Mouse (Mus musculus): ENCODE results near the gene Rbms3. TPM values are rescaled to one million over a fixed set of nuclear protein-coding genes. Genes with fewer than 3 reads are reported as not detected.

The Rbms3 gene
- polyA plus RNA-seq, 1 experiment from 2014 or later = 41.2 TPM

DNA sequence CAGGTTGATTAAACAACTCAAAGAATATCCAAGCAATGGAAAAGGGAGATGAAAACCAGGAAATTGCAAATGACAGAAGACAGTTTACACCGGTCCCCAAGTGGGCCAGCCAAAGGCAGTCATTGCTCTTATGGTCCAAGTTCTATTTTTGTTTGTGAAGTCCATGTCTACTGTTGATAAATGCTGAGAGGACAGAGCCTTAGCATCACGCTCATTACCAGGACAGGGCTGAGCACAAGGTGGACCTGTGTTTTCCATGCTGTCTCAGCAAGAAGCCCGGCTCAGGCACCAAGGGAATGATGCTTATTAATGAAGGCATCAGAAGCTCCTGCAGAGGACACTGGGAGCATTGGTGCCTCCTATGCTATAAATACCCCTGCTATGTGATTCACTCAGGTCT is 618.9 kb downstream of the Rbms3 start:
- Histone ChIP-seq H3K4me1 (ENCODE audit: control insufficient read depth, insufficient read depth, low read length) (no peaks in the 10 kb centered on the region), H3K4me2 (no peak overlapping the region), H3K9ac (ENCODE audit: low read depth, low read length) (no peak overlapping the region), H3K36me3 (ENCODE audit: control insufficient read depth, insufficient read depth, low read length) (no peaks in the 10 kb centered on the region), H3K27me3 (ENCODE audit: control insufficient read depth, insufficient read depth, low read length) (no peaks in the 10 kb centered on the region), H3K9me3 (replicated peaks; ENCODE audit: control insufficient read depth, low read length) (no peaks in the 10 kb centered on the region), H3K27ac (ENCODE audit: low read depth, low read length) (no peak overlapping the region), H3K4me3 (ENCODE audit: low read depth, low read length) (no peak overlapping the region)
- 83% methylated on average over 3 of the region's 3 CpGs for WGBS (ENCODE audit: insufficient replicate concordance)
- no peak for ATAC-seq (replicated peaks; ENCODE audit: insufficient number of reproducible peaks, low FRiP score, low TSS enrichment)

DNA sequence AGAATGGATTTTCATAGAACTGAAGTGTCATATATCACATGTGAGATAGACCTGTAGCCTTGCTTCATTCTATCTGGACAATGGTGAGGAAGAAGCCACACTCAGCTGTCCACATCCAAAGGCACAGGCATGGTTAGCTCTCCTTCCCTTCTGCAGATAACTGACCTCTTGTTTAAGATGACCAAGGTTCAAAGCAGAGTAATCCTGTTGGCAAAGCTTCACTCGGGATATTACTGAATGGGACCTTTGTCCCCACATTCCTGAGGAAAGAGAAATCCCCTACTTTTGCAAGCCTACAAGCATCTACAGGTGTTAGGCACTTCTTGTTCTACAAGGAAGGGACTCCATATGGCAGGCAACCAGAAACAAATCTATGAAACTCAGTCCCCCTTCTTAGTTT is 621.5 kb downstream of the Rbms3 start:
- 74% methylated on average over 1 of the region's 1 CpGs for WGBS (ENCODE audit: insufficient replicate concordance)
- no peak for ATAC-seq (replicated peaks; ENCODE audit: insufficient number of reproducible peaks, low FRiP score, low TSS enrichment)
- no peaks in the 10 kb centered on the region for H3K36me3 ChIP-seq (ENCODE audit: control insufficient read depth, insufficient read depth, low read length)

DNA sequence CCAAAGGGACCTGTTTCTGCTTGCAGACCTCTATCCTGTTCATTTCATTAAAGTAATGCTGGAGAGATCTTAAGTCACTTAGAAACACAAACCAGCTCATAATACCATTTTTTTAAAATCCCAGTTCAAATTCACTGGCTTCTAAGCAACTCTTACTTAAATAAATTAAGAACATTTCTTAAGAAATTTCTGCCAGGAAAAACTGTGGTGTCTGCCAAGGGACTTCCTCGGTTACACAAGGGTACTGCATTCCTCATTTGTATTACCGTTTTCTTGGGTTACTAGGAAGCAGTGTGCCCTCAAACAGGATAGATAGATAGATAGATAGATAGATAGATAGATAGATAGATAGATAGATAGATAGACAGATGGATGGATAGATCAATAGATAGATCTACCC is 627.6 kb downstream of the Rbms3 start:
- Histone ChIP-seq H3K4me3 (ENCODE audit: low read depth, low read length) (no peak overlapping the region), H3K9ac (ENCODE audit: low read depth, low read length) (no peak overlapping the region), H3K4me2 (no peak overlapping the region), H3K9me3 (replicated peaks; ENCODE audit: control insufficient read depth, low read length) (no peaks in the 10 kb centered on the region), H3K4me1 (ENCODE audit: control insufficient read depth, insufficient read depth, low read length) (no peaks in the 10 kb centered on the region), H3K27me3 (ENCODE audit: control insufficient read depth, insufficient read depth, low read length) (no peaks in the 10 kb centered on the region), H3K36me3 (ENCODE audit: control insufficient read depth, insufficient read depth, low read length) (no peaks in the 10 kb centered on the region), H3K27ac (ENCODE audit: low read depth, low read length) (no peak overlapping the region)
- 81% methylated on average over 2 of the region's 2 CpGs for WGBS (ENCODE audit: insufficient replicate concordance)
- no peak for ATAC-seq (replicated peaks; ENCODE audit: insufficient number of reproducible peaks, low FRiP score, low TSS enrichment)

More for the DNA sequence above, 621.5 kb downstream of the Rbms3 start:
- H3K27ac ChIP-seq (ENCODE audit: low read depth, low read length) = no peak overlapping the region
- no peaks in the 10 kb centered on the region for H3K4me1 ChIP-seq (ENCODE audit: control insufficient read depth, insufficient read depth, low read length)
- no peak overlapping the region for H3K9ac ChIP-seq (ENCODE audit: low read depth, low read length)
- H3K4me3 ChIP-seq (ENCODE audit: low read depth, low read length) = no peak overlapping the region
- no peak overlapping the region for H3K4me2 ChIP-seq
- no peaks in the 10 kb centered on the region for H3K9me3 ChIP-seq (replicated peaks; ENCODE audit: control insufficient read depth, low read length)
- H3K27me3 ChIP-seq (ENCODE audit: control insufficient read depth, insufficient read depth, low read length) = no peaks in the 10 kb centered on the region

DNA sequence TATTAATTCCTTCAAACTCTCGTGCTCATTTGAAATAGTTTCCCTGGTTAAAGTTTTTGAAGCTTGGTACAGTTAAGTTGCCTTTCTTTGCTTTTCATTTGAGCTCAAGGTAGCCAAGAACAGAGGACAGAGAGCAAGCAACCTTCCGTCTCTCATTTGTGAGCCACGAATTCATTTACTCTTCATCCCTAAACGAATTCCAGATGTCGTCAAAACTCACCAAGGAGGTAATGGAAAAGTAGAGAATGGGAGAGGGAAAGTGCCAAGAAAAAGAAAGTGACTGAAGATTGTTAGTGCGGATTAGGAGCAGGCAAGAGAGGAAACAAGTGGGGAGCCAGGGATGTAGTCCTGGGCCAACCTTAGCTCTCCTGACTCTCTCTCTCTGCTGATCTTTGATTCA is 630.5 kb downstream of the Rbms3 start:
- Histone ChIP-seq H3K27me3 (ENCODE audit: control insufficient read depth, insufficient read depth, low read length) (no peaks in the 10 kb centered on the region), H3K27ac (ENCODE audit: low read depth, low read length) (no peak overlapping the region)

DNA sequence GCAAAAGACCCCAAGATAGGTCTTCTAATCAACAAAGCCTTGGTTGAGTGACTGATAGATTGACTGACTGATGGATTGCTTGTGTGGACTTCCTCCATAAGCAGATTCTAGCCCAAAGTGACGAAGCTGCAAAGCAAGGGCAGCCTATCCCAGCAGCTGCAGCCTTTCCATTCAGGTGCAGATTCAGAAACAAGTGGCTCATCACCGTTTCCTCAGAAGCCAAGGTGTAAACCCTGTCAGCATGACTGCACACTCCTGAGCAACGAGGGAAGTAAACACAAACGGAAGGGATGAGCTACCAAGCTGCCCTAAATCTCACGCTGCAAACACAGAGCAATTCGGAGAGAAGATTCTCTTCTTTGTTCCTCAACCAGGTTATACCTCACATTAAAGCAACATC is 639.4 kb downstream of the Rbms3 start:
- Histone ChIP-seq H3K9ac (ENCODE audit: low read depth, low read length) (no peak overlapping the region), H3K27me3 (ENCODE audit: control insufficient read depth, insufficient read depth, low read length) (no peaks in the 10 kb centered on the region), H3K36me3 (ENCODE audit: control insufficient read depth, insufficient read depth, low read length) (no peaks in the 10 kb centered on the region), H3K4me1 (ENCODE audit: control insufficient read depth, insufficient read depth, low read length) (no peaks in the 10 kb centered on the region), H3K4me2 (no peak overlapping the region), H3K4me3 (ENCODE audit: low read depth, low read length) (no peak overlapping the region), H3K27ac (ENCODE audit: low read depth, low read length) (no peak overlapping the region), H3K9me3 (replicated peaks; ENCODE audit: control insufficient read depth, low read length) (no peaks in the 10 kb centered on the region)
- WGBS (ENCODE audit: insufficient replicate concordance) = 81% methylated on average over 6 of the region's 6 CpGs
- no peak for ATAC-seq (replicated peaks; ENCODE audit: insufficient number of reproducible peaks, low FRiP score, low TSS enrichment)

More for the DNA sequence above, 630.5 kb downstream of the Rbms3 start:
- Histone ChIP-seq H3K4me3 (ENCODE audit: low read depth, low read length) (no peak overlapping the region), H3K9ac (ENCODE audit: low read depth, low read length) (no peak overlapping the region), H3K4me1 (ENCODE audit: control insufficient read depth, insufficient read depth, low read length) (no peaks in the 10 kb centered on the region), H3K9me3 (replicated peaks; ENCODE audit: control insufficient read depth, low read length) (no peaks in the 10 kb centered on the region), H3K4me2 (no peak overlapping the region), H3K36me3 (ENCODE audit: control insufficient read depth, insufficient read depth, low read length) (no peaks in the 10 kb centered on the region)
- 67% methylated on average over 6 of the region's 6 CpGs for WGBS (ENCODE audit: insufficient replicate concordance)
- ATAC-seq (replicated peaks; ENCODE audit: insufficient number of reproducible peaks, low FRiP score, low TSS enrichment) = no peak

DNA sequence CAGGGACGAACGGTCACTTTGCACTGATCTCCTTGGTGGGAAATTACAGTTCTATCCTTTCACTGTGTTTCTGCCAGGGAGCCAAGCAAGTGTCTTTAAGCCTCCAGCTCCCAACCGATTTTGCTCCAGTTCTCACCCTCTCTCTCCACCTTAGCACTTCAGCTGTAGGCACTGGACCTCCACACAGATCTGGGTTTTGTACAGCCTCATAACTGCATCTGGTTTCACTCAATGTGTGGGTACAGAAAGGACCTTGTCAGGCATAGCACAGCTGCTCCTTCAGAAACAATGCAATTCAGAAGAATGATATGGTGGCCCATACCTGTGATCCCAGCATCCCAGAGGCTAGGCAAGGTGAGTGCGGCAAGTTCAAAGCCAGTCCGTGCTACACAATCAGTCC is 648.9 kb downstream of the Rbms3 start:
- H3K9me3 ChIP-seq (replicated peaks; ENCODE audit: control insufficient read depth, low read length) = no peaks in the 10 kb centered on the region
- no peaks in the 10 kb centered on the region for H3K27me3 ChIP-seq (ENCODE audit: control insufficient read depth, insufficient read depth, low read length)
- H3K27ac ChIP-seq (ENCODE audit: low read depth, low read length) = no peak overlapping the region
- H3K9ac ChIP-seq (ENCODE audit: low read depth, low read length) = no peak overlapping the region
- no peaks in the 10 kb centered on the region for H3K36me3 ChIP-seq (ENCODE audit: control insufficient read depth, insufficient read depth, low read length)
- H3K4me2 ChIP-seq = no peak overlapping the region
- H3K4me1 ChIP-seq (ENCODE audit: control insufficient read depth, insufficient read depth, low read length) = no peaks in the 10 kb centered on the region
- no peak overlapping the region for H3K4me3 ChIP-seq (ENCODE audit: low read depth, low read length)
- ATAC-seq (replicated peaks; ENCODE audit: insufficient number of reproducible peaks, low FRiP score, low TSS enrichment) = no peak
- 64% methylated on average over 5 of the region's 5 CpGs for WGBS (ENCODE audit: insufficient replicate concordance)

DNA sequence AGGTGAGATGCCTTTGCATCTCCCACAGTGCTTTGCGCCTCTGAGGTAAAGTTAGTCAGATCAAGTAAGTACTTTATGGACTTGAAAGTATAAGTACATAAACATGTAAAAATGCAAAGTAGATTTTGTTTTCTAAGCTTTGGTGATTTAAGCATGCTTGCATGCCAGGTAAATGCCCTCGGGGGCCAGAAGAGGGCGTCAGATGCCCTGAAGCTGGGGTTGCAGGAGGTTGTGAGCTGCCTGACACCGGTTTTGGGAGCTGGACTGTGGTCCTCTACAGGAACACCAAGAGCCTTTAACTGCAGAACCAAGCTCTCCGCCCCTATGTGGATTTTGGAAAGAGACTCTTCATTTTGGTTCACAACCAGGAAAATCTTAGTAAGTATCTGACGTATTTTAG is 652.3 kb downstream of the Rbms3 start:
- Histone ChIP-seq H3K27ac (ENCODE audit: low read depth, low read length) (no peak overlapping the region), H3K4me2 (no peak overlapping the region), H3K4me3 (ENCODE audit: low read depth, low read length) (no peak overlapping the region), H3K9me3 (replicated peaks; ENCODE audit: control insufficient read depth, low read length) (no peaks in the 10 kb centered on the region), H3K9ac (ENCODE audit: low read depth, low read length) (no peak overlapping the region), H3K4me1 (ENCODE audit: control insufficient read depth, insufficient read depth, low read length) (no peaks in the 10 kb centered on the region), H3K27me3 (ENCODE audit: control insufficient read depth, insufficient read depth, low read length) (no peaks in the 10 kb centered on the region), H3K36me3 (ENCODE audit: control insufficient read depth, insufficient read depth, low read length) (no peaks in the 10 kb centered on the region)
- no peak for ATAC-seq (replicated peaks; ENCODE audit: insufficient number of reproducible peaks, low FRiP score, low TSS enrichment)
- WGBS (ENCODE audit: insufficient replicate concordance) = 82% methylated on average over 6 of the region's 6 CpGs

DNA sequence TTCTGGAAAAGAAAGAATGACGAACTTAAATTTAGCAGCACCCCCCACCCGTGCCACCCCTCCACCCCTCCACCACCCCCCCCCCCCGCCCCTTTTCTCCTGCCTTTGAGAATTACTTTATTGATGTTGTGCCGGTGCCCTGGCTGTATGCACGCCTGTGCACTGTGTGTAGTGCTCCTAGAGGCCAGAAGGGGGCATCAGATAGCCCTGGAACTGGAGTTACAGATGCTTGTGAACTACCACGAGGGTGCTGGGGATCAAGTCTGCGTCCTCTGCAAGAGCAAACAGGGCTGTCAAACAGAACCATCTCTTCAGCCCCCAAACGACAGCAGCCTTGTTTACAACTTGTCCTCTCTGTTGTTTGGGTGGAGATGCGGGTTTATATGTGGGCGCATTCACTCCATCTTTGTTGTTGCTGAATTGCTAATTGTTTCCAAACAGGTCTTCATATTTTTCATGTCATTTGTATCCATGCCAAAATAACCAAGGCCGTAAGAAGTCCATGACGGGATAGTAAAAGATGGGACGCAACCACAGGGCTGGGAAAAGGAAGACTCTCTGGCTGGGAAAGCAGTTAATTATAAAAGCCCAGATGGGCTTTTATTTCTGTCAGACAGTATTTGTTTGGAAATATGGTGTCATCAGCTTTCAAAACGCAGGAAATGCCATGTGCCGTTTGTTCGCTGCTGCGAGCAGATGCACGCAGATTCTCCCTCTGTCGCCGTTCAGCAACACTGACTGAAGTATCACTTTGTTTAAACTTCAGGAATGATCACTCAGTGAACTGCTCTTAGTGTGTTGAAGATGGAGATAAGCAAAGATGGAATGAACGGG is 652.9 kb downstream of the Rbms3 start:
- Histone ChIP-seq H3K4me3 (ENCODE audit: low read depth, low read length) (no peak overlapping the region), H3K27ac (ENCODE audit: low read depth, low read length) (no peak overlapping the region), H3K27me3 (ENCODE audit: control insufficient read depth, insufficient read depth, low read length) (no peaks in the 10 kb centered on the region), H3K36me3 (ENCODE audit: control insufficient read depth, insufficient read depth, low read length) (no peaks in the 10 kb centered on the region), H3K9ac (ENCODE audit: low read depth, low read length) (no peak overlapping the region), H3K4me2 (no peak overlapping the region), H3K4me1 (ENCODE audit: control insufficient read depth, insufficient read depth, low read length) (no peaks in the 10 kb centered on the region), H3K9me3 (replicated peaks; ENCODE audit: control insufficient read depth, low read length) (no peaks in the 10 kb centered on the region)
- no peak for ATAC-seq (replicated peaks; ENCODE audit: insufficient number of reproducible peaks, low FRiP score, low TSS enrichment)
- 86% methylated on average over 20 of the region's 21 CpGs for WGBS (ENCODE audit: insufficient replicate concordance)

DNA sequence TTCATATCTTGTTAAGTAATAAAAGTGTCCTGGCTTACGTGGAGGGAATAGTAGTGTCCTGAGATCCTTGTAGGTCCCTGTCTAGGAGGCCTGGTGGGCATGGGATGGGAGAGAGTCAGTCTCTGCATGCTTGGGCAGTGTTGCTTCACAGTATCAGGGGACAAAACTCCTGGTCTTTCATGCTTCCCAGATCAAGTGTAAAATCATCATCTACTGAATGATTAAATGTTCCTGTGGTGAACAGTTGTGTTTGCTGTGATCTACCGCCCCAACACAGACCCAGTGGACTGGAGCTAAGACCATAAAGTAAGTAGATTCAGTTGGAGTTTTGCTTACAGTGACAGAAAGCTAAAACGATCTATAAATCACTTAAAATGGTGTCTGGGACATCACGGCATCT is 654.4 kb downstream of the Rbms3 start:
- H3K4me1 ChIP-seq (ENCODE audit: control insufficient read depth, insufficient read depth, low read length) = no peaks in the 10 kb centered on the region
- H3K4me2 ChIP-seq = no peak overlapping the region
- no peaks in the 10 kb centered on the region for H3K27me3 ChIP-seq (ENCODE audit: control insufficient read depth, insufficient read depth, low read length)
- WGBS (ENCODE audit: insufficient replicate concordance) = 89% methylated on average over 4 of the region's 4 CpGs
- H3K9me3 ChIP-seq (replicated peaks; ENCODE audit: control insufficient read depth, low read length) = no peaks in the 10 kb centered on the region
- H3K9ac ChIP-seq (ENCODE audit: low read depth, low read length) = no peak overlapping the region
- H3K27ac ChIP-seq (ENCODE audit: low read depth, low read length) = no peak overlapping the region
- H3K36me3 ChIP-seq (ENCODE audit: control insufficient read depth, insufficient read depth, low read length) = no peaks in the 10 kb centered on the region
- no peak for ATAC-seq (replicated peaks; ENCODE audit: insufficient number of reproducible peaks, low FRiP score, low TSS enrichment)
- H3K4me3 ChIP-seq (ENCODE audit: low read depth, low read length) = no peak overlapping the region

All from heart, embryonic 11.5 days (tissue).